Mouse (Mus musculus): ENCODE results near the gene Sf1. TPM values are rescaled to one million over a fixed set of nuclear protein-coding genes. Genes with fewer than 3 reads are reported as not detected.

Gene Sf1
- polyA plus RNA-seq, 1 experiment from 2014 or later = 186 TPM

- ATAC-seq = no peak
- H3K27me3 ChIP-seq = no peaks in the 10 kb centered on the region
- no peak for TF ChIP-seq CTCF (IDR thresholded peaks at IDR 0.05)
- POLR2A ChIA-PET = no interaction called here
- DNase-seq (ENCODE audit: low read depth, low spot score) = no peak
- in situ Hi-C loops (cut with MboI; ENCODE audit: low pct_unique_long_range_greater_than_20kb) = no loop called here
- CTCF ChIA-PET = interaction anchor here (0.9 to 1.4 kb wide), 2 partner anchors 10 to 15 kb away, joined by 3 to 4 read pairs; no protein-coding TSS in a partner anchor
Observed at GRCm38 (mm10) chr19:6349215-6349983, 14.1 kb upstream of the Sf1 start.

GRCm38 (mm10) chr19:6351431-6352106 is 11.9 kb upstream of the Sf1 start:
- ChIA-PET CTCF (no interaction called here), POLR2A (interaction anchor here (0.6 to 1.3 kb wide), 2 partner anchors 8 to 10 kb away, joined by 3 to 5 read pairs; partner anchors contain the start of gene Map4k2)
- in situ Hi-C loops (cut with MboI; ENCODE audit: low pct_unique_long_range_greater_than_20kb) = no loop called here
- ATAC-seq (no peak), DNase-seq (ENCODE audit: low read depth, low spot score) (no peak)
- TF ChIP-seq CTCF (IDR thresholded peaks at IDR 0.05) = no peak
- H3K27me3 ChIP-seq = no peaks in the 10 kb centered on the region

- no peaks in the 10 kb centered on the region for H3K27me3 ChIP-seq
- CTCF ChIA-PET = no interaction called here
- POLR2A ChIA-PET = no interaction called here
- in situ Hi-C loops (cut with MboI; ENCODE audit: low pct_unique_long_range_greater_than_20kb) = no loop called here
- ATAC-seq = no peak
- no peak for DNase-seq (ENCODE audit: low read depth, low spot score)
- TF ChIP-seq CTCF (IDR thresholded peaks at IDR 0.05) = no peak
Observed at GRCm38 (mm10) chr19:6352107-6352505, 11.4 kb upstream of the Sf1 start.

DNA sequence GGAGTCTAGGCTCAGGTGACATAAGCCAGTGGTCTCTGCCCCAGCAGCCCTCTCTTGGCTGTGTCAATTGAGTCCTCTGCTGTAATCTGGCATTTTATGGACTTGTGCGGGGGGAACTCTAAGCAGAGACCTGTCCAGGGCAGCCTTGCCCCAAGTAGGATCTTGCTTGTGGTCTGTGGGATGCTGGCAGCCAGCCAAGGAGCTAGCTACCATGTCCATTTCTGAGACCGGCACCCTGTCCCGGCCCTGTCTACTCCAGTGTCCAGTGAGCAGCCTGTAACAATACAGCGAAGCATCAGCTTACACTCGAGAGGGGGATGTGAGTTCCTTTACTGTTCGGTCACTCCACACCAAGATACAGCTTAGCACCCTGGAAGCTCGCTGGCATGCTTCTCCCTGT is 9.5 kb upstream of the Sf1 start:
- no peak for TF ChIP-seq CTCF (IDR thresholded peaks at IDR 0.05)
- DNase-seq (ENCODE audit: low read depth, low spot score) (no peak), ATAC-seq (no peak)
- POLR2A ChIA-PET = interaction anchor here (0.7 kb wide), 1 partner anchor 19 kb away, joined by 3 read pairs; no protein-coding TSS in a partner anchor
- CTCF ChIA-PET = no interaction called here
- H3K27me3 ChIP-seq = no peaks in the 10 kb centered on the region
- in situ Hi-C loops (cut with MboI; ENCODE audit: low pct_unique_long_range_greater_than_20kb) = no loop called here

- ATAC-seq (no peak), DNase-seq (ENCODE audit: low read depth, low spot score) (no peak)
- ChIA-PET POLR2A (no interaction called here), CTCF (no interaction called here)
- H3K27me3 ChIP-seq = no peaks in the 10 kb centered on the region
- no peak for TF ChIP-seq CTCF (IDR thresholded peaks at IDR 0.05)
- in situ Hi-C loops (cut with MboI; ENCODE audit: low pct_unique_long_range_greater_than_20kb) = no loop called here
Observed at GRCm38 (mm10) chr19:6361291-6361690, 2.2 kb upstream of the Sf1 start.

DNA sequence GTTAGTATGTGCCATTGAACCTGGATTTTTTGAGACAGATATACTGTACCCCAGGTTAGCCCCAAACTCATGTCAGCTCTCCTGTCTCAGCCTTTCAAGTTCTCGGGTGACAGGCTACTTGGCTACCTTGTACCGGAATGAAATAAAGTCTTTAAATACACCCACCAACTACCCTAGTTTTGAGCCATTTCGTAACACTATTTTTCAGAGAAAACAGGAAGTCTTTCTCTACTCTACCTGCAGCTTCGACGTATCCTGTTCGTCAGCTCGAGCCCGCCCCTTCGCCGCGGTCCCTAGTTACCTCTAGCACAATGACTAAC is 439 bp upstream of the Sf1 start:
- in situ Hi-C loops (cut with MboI; ENCODE audit: low pct_unique_long_range_greater_than_20kb) = no loop called here
- ATAC-seq = no peak
- CTCF ChIA-PET = no interaction called here
- POLR2A ChIA-PET = interaction anchor here (0.7 to 1.0 kb wide), 2 partner anchors 11 to 247 kb away, joined by 3 to 4 read pairs; no protein-coding TSS in a partner anchor
- no peaks in the 10 kb centered on the region for H3K27me3 ChIP-seq
- DNase-seq (ENCODE audit: low read depth, low spot score) = no peak
- no peak for TF ChIP-seq CTCF (IDR thresholded peaks at IDR 0.05)

DNA sequence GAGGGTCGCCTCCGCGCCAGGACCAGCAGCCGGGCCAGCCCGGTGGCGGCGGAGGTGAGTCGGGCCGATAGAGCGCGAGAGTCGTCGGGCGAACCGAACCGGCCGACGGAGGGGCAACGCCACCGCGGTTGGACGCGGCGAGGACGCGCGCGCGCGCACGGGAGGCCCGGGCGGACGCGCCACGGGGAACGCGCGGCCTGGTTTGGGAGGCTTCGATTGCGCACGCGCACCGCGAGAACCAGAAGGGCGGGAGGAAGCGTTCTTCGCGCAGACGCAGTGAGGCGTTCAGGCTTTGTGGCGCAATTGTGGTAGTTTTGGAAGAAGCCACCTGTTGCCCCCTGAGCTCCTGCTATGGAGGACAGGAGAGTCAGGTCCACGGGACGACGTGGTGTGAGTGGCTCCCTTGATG is 831 bp downstream of the Sf1 start:
- ChIA-PET POLR2A (interaction anchor here (0.8 kb wide), 2 partner anchors 11 to 14 kb away, joined by 3 read pairs; no protein-coding TSS in a partner anchor), CTCF (interaction anchor here (0.8 to 1.4 kb wide), 2 partner anchors 9 to 15 kb away, joined by 3 to 5 read pairs; no protein-coding TSS in a partner anchor)
- in situ Hi-C loops (cut with MboI; ENCODE audit: low pct_unique_long_range_greater_than_20kb) = no loop called here
- ATAC-seq = no peak
- H3K27me3 ChIP-seq = no peaks in the 10 kb centered on the region
- TF ChIP-seq CTCF (IDR thresholded peaks at IDR 0.05) = no peak
- DNase-seq (ENCODE audit: low read depth, low spot score) = peak; percentile 33

DNA sequence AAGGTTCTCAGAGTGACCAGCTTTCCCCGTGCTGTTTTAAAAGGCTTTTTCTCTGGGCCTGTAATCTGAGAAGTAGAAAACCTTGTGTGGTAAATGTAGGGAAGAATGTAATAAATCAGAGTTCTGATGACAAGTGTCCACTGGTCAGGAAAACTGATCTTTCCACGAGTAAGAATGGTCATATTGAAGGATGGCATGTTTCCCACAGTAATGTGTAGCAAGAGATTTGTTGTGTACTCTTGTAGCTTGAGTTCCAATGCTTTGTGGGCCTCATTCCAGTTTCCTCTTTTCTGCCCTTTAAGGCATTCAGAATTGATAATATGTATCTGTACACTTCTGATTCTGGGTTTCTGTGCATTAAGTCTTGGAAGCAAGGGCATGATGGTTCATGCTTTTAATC is 1.4 kb downstream of the Sf1 start:
- ChIA-PET CTCF (interaction anchor here (0.8 to 2.5 kb wide), 3 partner anchors 9 to 15 kb away, joined by 3 to 11 read pairs (median 5); no protein-coding TSS in a partner anchor), POLR2A (interaction anchor here (0.8 kb wide), 2 partner anchors 11 to 13 kb away, joined by 3 read pairs; no protein-coding TSS in a partner anchor)
- no peak for ATAC-seq
- no peak for DNase-seq (ENCODE audit: low read depth, low spot score)
- no peaks in the 10 kb centered on the region for H3K27me3 ChIP-seq
- in situ Hi-C loops (cut with MboI; ENCODE audit: low pct_unique_long_range_greater_than_20kb) = no loop called here
- TF ChIP-seq CTCF (IDR thresholded peaks at IDR 0.05) = no peak

DNA sequence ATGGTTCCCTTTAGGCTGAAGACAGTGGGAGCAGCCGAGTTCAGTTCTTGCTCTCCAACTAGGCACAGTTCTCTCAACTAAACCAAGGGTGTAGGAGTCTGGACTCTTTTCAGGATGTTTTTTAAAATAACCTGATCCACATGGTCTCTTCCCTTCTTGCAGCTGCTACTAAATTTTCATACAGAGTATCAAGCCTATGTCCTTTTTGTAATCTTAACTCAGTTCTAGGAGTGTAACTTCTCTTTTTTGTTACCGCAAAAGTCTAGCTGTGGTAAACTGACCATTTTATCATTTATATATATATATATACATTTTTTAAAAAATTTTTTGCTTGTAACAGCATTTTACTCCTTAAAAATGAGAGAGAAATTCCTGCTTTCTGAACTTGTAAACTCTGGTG is 6.7 kb downstream of the Sf1 start:
- no peaks in the 10 kb centered on the region for H3K27me3 ChIP-seq
- DNase-seq (ENCODE audit: low read depth, low spot score) (no peak), ATAC-seq (no peak)
- no peak for TF ChIP-seq CTCF (IDR thresholded peaks at IDR 0.05)
- ChIA-PET CTCF (no interaction called here), POLR2A (no interaction called here)
- in situ Hi-C loops (cut with MboI; ENCODE audit: low pct_unique_long_range_greater_than_20kb) = no loop called here

- H3K27me3 ChIP-seq = no peaks in the 10 kb centered on the region
- ChIA-PET POLR2A (no interaction called here), CTCF (no interaction called here)
- in situ Hi-C loops (cut with MboI; ENCODE audit: low pct_unique_long_range_greater_than_20kb) = no loop called here
- TF ChIP-seq CTCF (IDR thresholded peaks at IDR 0.05) = no peak
- peak; percentile 49 for ATAC-seq
- no peak for DNase-seq (ENCODE audit: low read depth, low spot score)
Observed at GRCm38 (mm10) chr19:6372433-6372832, 8.9 kb downstream of the Sf1 start.
